Mouse (Mus musculus) thymus, postnatal 10 days (tissue): ENCODE data around the gene Commd8.
"Not testable (repeated sequence)": the region's sequence is repeated elsewhere in the genome, so short reads cannot be mapped to it uniquely, and the experiment has no call there.

Source experiments
- DNase-seq, 2 experiments: peaks; one replicate each; pipeline ENCODE4 v3.0.0; 2021; ENCODE audit warnings: low spot score in 2 of 2

The Commd8 gene

GRCm38 (mm10) chr5:72170067-72170466 is 2.1 kb upstream of the Commd8 start:
- DNase-seq = no peak

DNA sequence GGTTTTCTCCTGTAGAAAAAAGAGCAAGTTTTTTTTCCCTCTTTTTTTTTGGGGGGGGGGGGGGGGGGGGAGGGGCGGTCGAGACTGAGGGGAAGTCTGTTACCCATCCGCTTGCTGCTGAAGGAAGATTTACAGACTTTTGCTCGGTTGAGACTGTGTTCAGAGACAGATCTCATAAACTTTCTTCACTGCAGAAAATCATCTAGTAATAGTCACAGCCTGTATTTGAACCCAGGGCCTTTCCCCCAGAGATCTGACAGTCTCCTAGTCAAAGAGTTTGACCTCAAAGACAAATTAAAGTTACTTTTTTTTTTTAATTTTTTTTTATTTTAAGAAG is 264 bp upstream of the Commd8 start:
- DNase-seq = no peak

GRCm38 (mm10) chr5:72164386-72164785 is 3.6 kb downstream of the Commd8 start:
- DNase-seq = no peak

- DNase-seq = peak in 1 of 2 experiments; percentile 13
Observed at GRCm38 (mm10) chr5:72162855-72163254, 5.1 kb downstream of the Commd8 start.

DNA sequence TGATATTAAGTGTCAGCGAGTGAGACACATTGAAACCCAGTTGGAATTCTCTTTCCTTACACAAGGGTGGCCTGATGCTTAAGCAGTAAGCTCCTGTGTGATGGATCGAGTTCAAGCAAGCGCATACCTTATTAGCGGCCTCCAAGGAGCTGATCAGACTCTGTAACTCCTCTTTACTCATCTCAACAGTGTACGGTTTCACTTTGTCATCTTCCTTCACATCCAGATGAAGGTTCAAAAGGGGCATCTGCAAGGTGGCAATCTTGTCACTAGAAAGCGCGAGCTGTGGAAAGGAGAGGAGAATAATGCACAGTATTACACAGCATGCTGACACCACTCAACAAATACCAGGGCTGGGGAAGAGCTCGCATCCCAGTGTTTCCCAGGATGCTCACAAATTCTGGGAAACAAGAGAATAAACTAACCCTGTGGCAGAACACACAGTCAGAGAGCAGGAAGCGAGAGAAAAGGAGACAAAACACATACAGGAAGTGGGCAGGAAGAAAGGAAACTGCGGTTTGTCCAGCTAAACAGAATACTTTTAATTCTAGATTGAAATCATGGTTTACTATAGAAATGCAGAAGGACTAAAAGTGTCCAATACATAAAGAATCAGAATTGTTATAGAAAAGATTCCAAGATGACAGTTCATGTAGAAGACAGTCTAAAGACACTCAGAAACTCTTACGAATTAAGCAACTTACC is 7.1 kb downstream of the Commd8 start:
- peak in 1 of 2 experiments; percentile 18 for DNase-seq

- DNase-seq = no peak
Observed at GRCm38 (mm10) chr5:72159537-72159936, 8.5 kb downstream of the Commd8 start.

DNA sequence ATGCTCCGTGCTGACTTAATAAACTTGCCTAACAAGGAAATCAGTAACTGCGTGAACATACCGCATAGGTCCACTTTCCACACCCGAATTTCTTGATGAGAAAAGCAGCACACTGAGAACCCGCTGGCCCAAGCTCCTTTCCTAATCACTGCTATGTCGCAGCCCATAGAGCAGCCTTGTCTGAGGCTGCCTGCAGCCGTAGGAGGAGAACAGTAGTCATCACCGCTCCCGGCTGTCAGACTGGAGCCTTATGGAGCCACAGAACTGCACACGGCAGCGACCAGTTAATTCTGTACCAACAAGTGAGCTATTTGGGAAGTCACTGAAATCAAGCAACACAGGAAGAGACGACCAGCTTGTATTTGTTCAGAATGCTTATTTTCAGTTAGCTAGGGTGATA is 9.3 kb downstream of the Commd8 start:
- no peak for DNase-seq

GRCm38 (mm10) chr5:72156598-72156997 is 11.4 kb downstream of the Commd8 start:
- no peak for DNase-seq

GRCm38 (mm10) chr5:72155686-72156085 is 12.3 kb downstream of the Commd8 start:
- DNase-seq = not testable (repeated sequence)

- no peak for DNase-seq
Observed at GRCm38 (mm10) chr5:72150870-72151269, 17.1 kb downstream of the Commd8 start.

DNA sequence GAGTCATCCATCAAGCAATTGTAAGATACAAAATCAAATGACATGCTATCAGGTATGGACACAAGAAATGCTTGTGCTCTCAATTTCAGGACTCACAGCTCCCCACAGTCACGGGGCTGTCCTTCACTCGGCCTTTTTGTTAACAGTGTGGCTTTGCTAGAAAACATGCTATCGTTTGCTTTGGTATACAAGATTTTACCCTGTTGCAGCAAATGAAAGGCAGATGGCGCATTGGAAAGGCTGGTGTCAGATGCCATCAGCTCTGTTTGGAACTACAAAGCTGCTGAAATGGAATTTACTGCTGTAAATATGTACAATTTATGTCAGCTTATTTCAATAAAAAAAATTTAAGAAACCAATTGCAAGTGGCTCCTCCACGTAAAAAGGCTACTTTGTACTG is 19.3 kb downstream of the Commd8 start:
- no peak for DNase-seq

DNA sequence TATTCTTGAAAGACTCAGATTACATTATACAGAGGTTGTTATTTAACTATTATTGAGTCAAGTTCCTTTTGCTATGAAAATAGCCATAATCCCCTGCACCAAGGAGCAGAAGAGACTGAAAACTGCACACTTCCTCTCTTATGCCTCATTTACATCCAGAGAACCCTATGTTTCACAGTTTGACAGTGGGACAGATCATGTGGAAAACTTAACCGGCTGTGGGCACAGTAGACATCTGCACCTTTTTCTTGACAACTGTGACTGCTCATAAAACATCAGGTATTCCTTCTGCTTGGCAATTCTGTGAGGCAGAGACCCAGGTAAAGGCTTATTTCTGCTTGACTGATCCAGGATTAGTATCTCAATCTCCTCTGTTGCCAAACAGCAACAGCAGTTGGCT is 28.4 kb downstream of the Commd8 start:
- no peak for DNase-seq

GRCm38 (mm10) chr5:72138256-72138655 is 29.7 kb downstream of the Commd8 start:
- DNase-seq = no peak

GRCm38 (mm10) chr5:72133906-72134305 is 34.1 kb downstream of the Commd8 start:
- no peak for DNase-seq

- DNase-seq = no peak
Observed at GRCm38 (mm10) chr5:72126681-72127080, 41.3 kb downstream of the Commd8 start.

- DNase-seq = no peak
Observed at GRCm38 (mm10) chr5:72122414-72123037, 45.5 kb downstream of the Commd8 start.
